Mouse (Mus musculus): ENCODE data around the gene Cxcr6. TPM values are rescaled to one million over a fixed set of nuclear protein-coding genes. Genes with fewer than 3 reads are reported as not detected.

The Cxcr6 gene
- polyA plus RNA-seq (2014; fragmentation: Nextera tagmentation; extraction: Ambion mirVana), result 0.22 TPM in 1 of 2 replicates, not detected in the other

GRCm38 (mm10) chr9:123806267-123806666, at the start of gene Cxcr6:
Cxcr6 (plus strand) TSS chr9:123806475.
- Histone ChIP-seq H3K4me1 (replicated peaks; ENCODE audit: control insufficient read depth, insufficient read depth, low read length) (no peaks in the 10 kb centered on the region), H3K4me3 (ENCODE audit: low read depth, low read length) (no peak within 1 kb of the TSS), H3K36me3 (ENCODE audit: control insufficient read depth, insufficient read depth, low read length) (no peaks in the 10 kb centered on the region; the same call in 1 of the 2 replicates), H3K27ac (ENCODE audit: low read depth, low read length) (no peak within 1 kb of the TSS), H3K9ac (ENCODE audit: low read depth, low read length) (no peak within 1 kb of the TSS), H3K27me3 (replicated peaks; ENCODE audit: control insufficient read depth, insufficient read depth, low read length) (no peaks in the 10 kb centered on the region), H3K4me2 (no peak within 1 kb of the TSS), H3K9me3 (ENCODE audit: control insufficient read depth, low read length) (no peaks in the 10 kb centered on the region)
- DNase-seq (ENCODE audit: low spot score), result no peak
- no peak for ATAC-seq (replicated peaks; ENCODE audit: low FRiP score)
- 88% methylated on average over 5 of the region's 5 CpGs for WGBS

GRCm38 (mm10) chr9:123756752-123757151, 49.5 kb upstream of the Cxcr6 start:
- no peak overlapping the region for H3K4me2 ChIP-seq
- no peaks in the 10 kb centered on the region for H3K27me3 ChIP-seq (replicated peaks; ENCODE audit: control insufficient read depth, insufficient read depth, low read length)
- H3K36me3 ChIP-seq (ENCODE audit: control insufficient read depth, insufficient read depth, low read length), result no peaks in the 10 kb centered on the region
- DNase-seq (ENCODE audit: low spot score) (no peak), ATAC-seq (replicated peaks; ENCODE audit: low FRiP score) (no peak)
- H3K27ac ChIP-seq (ENCODE audit: low read depth, low read length), result no peak overlapping the region
- H3K9me3 ChIP-seq (ENCODE audit: control insufficient read depth, low read length), result no peaks in the 10 kb centered on the region
- H3K9ac ChIP-seq (ENCODE audit: low read depth, low read length), result no peak overlapping the region
- no peaks in the 10 kb centered on the region for H3K4me1 ChIP-seq (replicated peaks; ENCODE audit: control insufficient read depth, insufficient read depth, low read length)
- 53% methylated on average over 3 of the region's 3 CpGs for WGBS
- H3K4me3 ChIP-seq (ENCODE audit: low read depth, low read length), result no peak overlapping the region

- no peak overlapping the region for H3K9ac ChIP-seq (ENCODE audit: low read depth, low read length)
- no peaks in the 10 kb centered on the region for H3K4me1 ChIP-seq (replicated peaks; ENCODE audit: control insufficient read depth, insufficient read depth, low read length)
- DNase-seq (ENCODE audit: low spot score), result no peak
- H3K36me3 ChIP-seq (ENCODE audit: control insufficient read depth, insufficient read depth, low read length), result no peaks in the 10 kb centered on the region
- no peak for ATAC-seq (replicated peaks; ENCODE audit: low FRiP score)
- WGBS, result 50% methylated on average over 2 of the region's 2 CpGs
- no peaks in the 10 kb centered on the region for H3K27me3 ChIP-seq (replicated peaks; ENCODE audit: control insufficient read depth, insufficient read depth, low read length)
- H3K27ac ChIP-seq (ENCODE audit: low read depth, low read length), result no peak overlapping the region
- H3K9me3 ChIP-seq (ENCODE audit: control insufficient read depth, low read length), result no peaks in the 10 kb centered on the region
- no peak overlapping the region for H3K4me2 ChIP-seq
- no peak overlapping the region for H3K4me3 ChIP-seq (ENCODE audit: low read depth, low read length)
These were observed 48.9 kb upstream of the Cxcr6 start for GRCm38 (mm10) chr9:123757326-123757725.

- no peak overlapping the region for H3K9ac ChIP-seq (ENCODE audit: low read depth, low read length)
- H3K9me3 ChIP-seq (ENCODE audit: control insufficient read depth, low read length), result no peaks in the 10 kb centered on the region
- no peak for DNase-seq (ENCODE audit: low spot score)
- H3K27ac ChIP-seq (ENCODE audit: low read depth, low read length), result no peak overlapping the region
- no peak overlapping the region for H3K4me2 ChIP-seq
- no peaks in the 10 kb centered on the region for H3K4me1 ChIP-seq (replicated peaks; ENCODE audit: control insufficient read depth, insufficient read depth, low read length)
- 70% methylated on average over 1 of the region's 1 CpGs for WGBS
- no peaks in the 10 kb centered on the region for H3K27me3 ChIP-seq (replicated peaks; ENCODE audit: control insufficient read depth, insufficient read depth, low read length)
- H3K4me3 ChIP-seq (ENCODE audit: low read depth, low read length), result no peak overlapping the region
- H3K36me3 ChIP-seq (ENCODE audit: control insufficient read depth, insufficient read depth, low read length), result no peaks in the 10 kb centered on the region
- ATAC-seq (replicated peaks; ENCODE audit: low FRiP score), result no peak
These were observed 48.1 kb upstream of the Cxcr6 start for GRCm38 (mm10) chr9:123758156-123758555.

- H3K4me1 ChIP-seq (replicated peaks; ENCODE audit: control insufficient read depth, insufficient read depth, low read length), result no peaks in the 10 kb centered on the region
- H3K4me2 ChIP-seq, result no peak overlapping the region
- no peak for ATAC-seq (replicated peaks; ENCODE audit: low FRiP score)
- H3K4me3 ChIP-seq (ENCODE audit: low read depth, low read length), result no peak overlapping the region
- H3K27me3 ChIP-seq (replicated peaks; ENCODE audit: control insufficient read depth, insufficient read depth, low read length), result no peaks in the 10 kb centered on the region
- no peaks in the 10 kb centered on the region for H3K9me3 ChIP-seq (ENCODE audit: control insufficient read depth, low read length)
- DNase-seq (ENCODE audit: low spot score), result no peak
- no peak overlapping the region for H3K9ac ChIP-seq (ENCODE audit: low read depth, low read length)
- 73% methylated on average over 4 of the region's 4 CpGs for WGBS
- no peak overlapping the region for H3K27ac ChIP-seq (ENCODE audit: low read depth, low read length)
- H3K36me3 ChIP-seq (ENCODE audit: control insufficient read depth, insufficient read depth, low read length), result no peaks in the 10 kb centered on the region
These were observed 47.6 kb upstream of the Cxcr6 start for GRCm38 (mm10) chr9:123758645-123759044.

- WGBS, result 83% methylated on average over 3 of the region's 3 CpGs
- ATAC-seq (replicated peaks; ENCODE audit: low FRiP score) (no peak), DNase-seq (ENCODE audit: low spot score) (no peak)
- Histone ChIP-seq H3K27ac (ENCODE audit: low read depth, low read length) (no peak overlapping the region), H3K4me3 (ENCODE audit: low read depth, low read length) (no peak overlapping the region), H3K9ac (ENCODE audit: low read depth, low read length) (no peak overlapping the region), H3K9me3 (ENCODE audit: control insufficient read depth, low read length) (no peaks in the 10 kb centered on the region), H3K4me1 (replicated peaks; ENCODE audit: control insufficient read depth, insufficient read depth, low read length) (no peaks in the 10 kb centered on the region), H3K36me3 (ENCODE audit: control insufficient read depth, insufficient read depth, low read length) (no peaks in the 10 kb centered on the region), H3K27me3 (replicated peaks; ENCODE audit: control insufficient read depth, insufficient read depth, low read length) (no peaks in the 10 kb centered on the region), H3K4me2 (no peak overlapping the region)
These were observed 45.5 kb upstream of the Cxcr6 start for GRCm38 (mm10) chr9:123760806-123761205.

GRCm38 (mm10) chr9:123762886-123763285, 43.4 kb upstream of the Cxcr6 start:
- no peak for ATAC-seq (replicated peaks; ENCODE audit: low FRiP score)
- H3K36me3 ChIP-seq (ENCODE audit: control insufficient read depth, insufficient read depth, low read length), result no peaks in the 10 kb centered on the region
- H3K9me3 ChIP-seq (ENCODE audit: control insufficient read depth, low read length), result no peaks in the 10 kb centered on the region
- H3K4me2 ChIP-seq, result no peak overlapping the region
- H3K4me3 ChIP-seq (ENCODE audit: low read depth, low read length), result no peak overlapping the region
- no peaks in the 10 kb centered on the region for H3K4me1 ChIP-seq (replicated peaks; ENCODE audit: control insufficient read depth, insufficient read depth, low read length)
- no peaks in the 10 kb centered on the region for H3K27me3 ChIP-seq (replicated peaks; ENCODE audit: control insufficient read depth, insufficient read depth, low read length)
- no peak for DNase-seq (ENCODE audit: low spot score)
- no peak overlapping the region for H3K27ac ChIP-seq (ENCODE audit: low read depth, low read length)
- H3K9ac ChIP-seq (ENCODE audit: low read depth, low read length), result no peak overlapping the region
- 89% methylated on average over 4 of the region's 4 CpGs for WGBS

- ATAC-seq (replicated peaks; ENCODE audit: low FRiP score) (no peak), DNase-seq (ENCODE audit: low spot score) (no peak)
- no peaks in the 10 kb centered on the region for H3K36me3 ChIP-seq (ENCODE audit: control insufficient read depth, insufficient read depth, low read length)
- no peak overlapping the region for H3K4me2 ChIP-seq
- H3K4me1 ChIP-seq (replicated peaks; ENCODE audit: control insufficient read depth, insufficient read depth, low read length), result no peaks in the 10 kb centered on the region
- no peak overlapping the region for H3K9ac ChIP-seq (ENCODE audit: low read depth, low read length)
- H3K27ac ChIP-seq (ENCODE audit: low read depth, low read length), result no peak overlapping the region
- WGBS, result 69% methylated on average over 3 of the region's 3 CpGs
- H3K4me3 ChIP-seq (ENCODE audit: low read depth, low read length), result no peak overlapping the region
- H3K9me3 ChIP-seq (ENCODE audit: control insufficient read depth, low read length), result no peaks in the 10 kb centered on the region
- H3K27me3 ChIP-seq (replicated peaks; ENCODE audit: control insufficient read depth, insufficient read depth, low read length), result no peaks in the 10 kb centered on the region
These were observed 42.5 kb upstream of the Cxcr6 start for GRCm38 (mm10) chr9:123763771-123764170.

GRCm38 (mm10) chr9:123766996-123767395, 39.3 kb upstream of the Cxcr6 start:
- ATAC-seq (replicated peaks; ENCODE audit: low FRiP score), result no peak
- 72% methylated on average over 3 of the region's 3 CpGs for WGBS

More at GRCm38 (mm10) chr9:123766996-123767395, 39.3 kb upstream of the Cxcr6 start:
- no peak for DNase-seq (ENCODE audit: low spot score)
- H3K27me3 ChIP-seq (replicated peaks; ENCODE audit: control insufficient read depth, insufficient read depth, low read length), result no peaks in the 10 kb centered on the region
- no peaks in the 10 kb centered on the region for H3K4me1 ChIP-seq (replicated peaks; ENCODE audit: control insufficient read depth, insufficient read depth, low read length)
- H3K4me2 ChIP-seq, result no peak overlapping the region
- no peaks in the 10 kb centered on the region for H3K9me3 ChIP-seq (ENCODE audit: control insufficient read depth, low read length)
- no peak overlapping the region for H3K9ac ChIP-seq (ENCODE audit: low read depth, low read length)
- H3K4me3 ChIP-seq (ENCODE audit: low read depth, low read length), result no peak overlapping the region
- H3K36me3 ChIP-seq (ENCODE audit: control insufficient read depth, insufficient read depth, low read length), result no peaks in the 10 kb centered on the region
- no peak overlapping the region for H3K27ac ChIP-seq (ENCODE audit: low read depth, low read length)
